Mouse (Mus musculus) right cerebral cortex, postnatal 36 days (tissue): Measurements from ENCODE around the gene Ecd.
"Not testable (repeated sequence)": the region's sequence is repeated elsewhere in the genome, so short reads cannot be mapped to it uniquely, and the experiment has no call there.

Experiments used
- DNase-seq, 2 experiments: peaks; one replicate each; pipeline ENCODE4 v3.0.0; 2022; ENCODE audit warnings: low spot score in 2 of 2, mixed read lengths in 1 of 2

Gene Ecd

GRCm38 (mm10) chr14:20324196-20324595 is 23.7 kb downstream of the Ecd start:
- no peak for DNase-seq

DNA sequence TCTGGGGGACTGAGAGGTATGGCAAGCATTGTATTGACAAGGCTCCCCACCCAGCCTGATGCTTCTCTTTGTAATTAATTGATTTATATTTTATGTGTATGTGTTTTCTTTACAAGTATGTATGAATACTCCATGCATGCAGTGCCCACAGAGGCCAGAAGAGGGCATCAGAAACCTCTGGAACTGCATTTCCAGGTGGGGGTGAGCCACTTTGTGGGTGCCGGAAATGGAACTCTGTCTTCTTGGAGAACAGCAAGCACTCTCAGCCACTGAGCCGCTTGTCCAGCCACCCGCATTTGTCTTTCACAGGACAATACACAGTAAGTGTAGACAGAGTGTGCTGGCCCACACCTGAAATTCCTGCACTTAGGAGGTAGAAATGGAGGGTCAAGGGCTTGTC is 28.5 kb downstream of the Ecd start:
- DNase-seq, result no peak

GRCm38 (mm10) chr14:20315137-20315536 is 32.8 kb downstream of the Ecd start:
- no peak for DNase-seq

DNA sequence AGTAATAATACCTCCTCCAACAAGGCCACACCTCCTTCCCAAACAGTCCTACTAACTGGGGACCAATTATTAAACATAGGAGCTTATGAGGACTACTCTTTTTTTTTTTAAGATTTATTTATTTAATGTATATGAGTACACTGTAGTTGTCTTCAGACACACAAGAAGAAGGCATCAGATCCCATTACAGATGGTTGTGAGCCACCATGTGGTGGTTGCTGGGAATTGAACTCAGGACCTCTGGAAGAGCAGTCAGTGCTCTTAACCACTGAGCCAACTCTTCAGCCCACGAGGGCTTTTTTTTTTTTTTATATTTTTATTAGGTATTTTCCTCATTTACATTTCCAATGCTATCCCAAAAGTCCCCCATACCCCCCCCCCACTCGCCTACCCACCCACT is 42.8 kb downstream of the Ecd start:
- DNase-seq, result not testable (repeated sequence)

- no peak for DNase-seq
Measured at GRCm38 (mm10) chr14:20298131-20298530, 49.8 kb downstream of the Ecd start.

GRCm38 (mm10) chr14:20297616-20298015 is 50.3 kb downstream of the Ecd start:
- no peak for DNase-seq

DNA sequence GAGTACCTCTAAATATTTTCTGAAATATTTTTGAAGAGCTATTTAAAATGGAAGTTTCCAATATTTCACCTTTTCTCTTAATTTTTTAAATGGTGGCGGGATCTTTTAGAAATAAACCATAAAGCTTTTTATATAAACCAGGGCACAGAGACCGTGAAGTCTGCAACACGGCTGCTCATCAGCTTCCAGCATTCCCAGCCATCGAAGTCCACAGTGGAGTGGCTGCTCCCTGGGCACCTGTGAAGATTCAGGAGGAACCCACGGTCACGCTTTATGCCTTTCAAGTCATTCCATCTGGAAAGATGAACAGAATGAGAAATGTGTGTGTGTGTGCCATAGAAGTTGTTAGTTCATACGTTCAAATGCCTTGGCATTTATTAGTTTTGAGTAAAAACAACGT is 53.0 kb downstream of the Ecd start:
- DNase-seq, result no peak

- peak; percentile 78 to 89 for DNase-seq
Measured at GRCm38 (mm10) chr14:20294117-20294892, 53.6 kb downstream of the Ecd start, which contains the start of gene Nudt13. TSS of gene Nudt13 (plus strand) at chr14:20294697.

- no peak for DNase-seq
Measured at GRCm38 (mm10) chr14:20291391-20291790, 56.5 kb downstream of the Ecd start.
